Mouse (Mus musculus): ENCODE data around the gene Myb. TPM values are rescaled to one million over a fixed set of nuclear protein-coding genes. Genes with fewer than 3 reads are reported as not detected.

Gene Myb
- polyA plus RNA-seq, 1 experiment from 2014 or later, result 5.5 TPM

DNA sequence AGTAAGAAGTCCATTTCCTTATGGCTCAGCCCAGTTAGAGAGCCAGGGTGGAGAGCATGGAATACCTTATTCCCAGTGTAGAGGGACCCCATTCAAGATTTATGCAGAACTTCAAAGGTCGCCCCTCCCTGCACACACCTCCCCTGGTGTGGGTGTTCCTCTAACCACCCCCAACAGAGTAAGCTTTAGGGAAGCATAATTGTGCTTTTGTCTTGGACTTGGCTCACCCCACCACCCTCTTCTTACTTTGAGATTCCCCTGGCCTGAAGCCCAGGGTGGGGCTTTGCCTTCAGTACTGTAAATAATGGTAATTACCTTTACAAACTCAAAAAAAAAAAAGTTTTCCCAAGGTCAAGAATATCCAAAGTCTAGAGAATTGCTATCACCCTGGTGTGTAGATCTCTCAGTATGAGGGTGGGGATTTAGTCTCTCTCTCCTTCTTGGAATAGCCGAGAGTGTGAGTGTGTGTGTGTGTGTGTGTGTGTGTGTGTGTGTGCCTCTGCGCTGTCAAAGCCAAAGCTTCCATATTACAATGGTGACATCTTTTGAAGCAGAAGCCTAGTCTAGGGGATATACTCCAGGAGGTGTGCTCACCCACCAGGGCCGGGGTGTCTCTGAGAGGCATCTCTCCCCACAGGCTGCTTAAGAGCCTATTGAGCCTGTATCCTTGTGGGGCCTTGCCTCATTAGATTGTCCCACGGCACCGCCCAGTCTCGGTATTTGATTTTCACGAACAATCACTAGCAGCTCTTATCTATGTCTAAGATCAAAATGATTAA lies 69.7 kb downstream of the Myb start:
- 66% methylated on average over 8 of the region's 8 CpGs for WGBS
- no peaks in the 10 kb centered on the region for H3K27me3 ChIP-seq (replicated peaks)
- no peak overlapping the region for H3K9ac ChIP-seq
- no peaks in the 10 kb centered on the region for H3K4me1 ChIP-seq
- peak; percentile 35; the same call in 1 of the 2 replicates for ATAC-seq (ENCODE audit: insufficient read depth, low FRiP score, low read depth)
- H3K4me2 ChIP-seq, result no peak overlapping the region
- H3K27ac ChIP-seq, result no peak overlapping the region
- no peak overlapping the region for H3K4me3 ChIP-seq (replicated peaks)
- H3K36me3 ChIP-seq, result no peaks in the 10 kb centered on the region
- H3K9me3 ChIP-seq, result no peaks in the 10 kb centered on the region

- ATAC-seq (ENCODE audit: insufficient read depth, low FRiP score, low read depth), result no peak
Measured at GRCm38 (mm10) chr10:21089541-21089940, 71.2 kb downstream of the Myb start.

DNA sequence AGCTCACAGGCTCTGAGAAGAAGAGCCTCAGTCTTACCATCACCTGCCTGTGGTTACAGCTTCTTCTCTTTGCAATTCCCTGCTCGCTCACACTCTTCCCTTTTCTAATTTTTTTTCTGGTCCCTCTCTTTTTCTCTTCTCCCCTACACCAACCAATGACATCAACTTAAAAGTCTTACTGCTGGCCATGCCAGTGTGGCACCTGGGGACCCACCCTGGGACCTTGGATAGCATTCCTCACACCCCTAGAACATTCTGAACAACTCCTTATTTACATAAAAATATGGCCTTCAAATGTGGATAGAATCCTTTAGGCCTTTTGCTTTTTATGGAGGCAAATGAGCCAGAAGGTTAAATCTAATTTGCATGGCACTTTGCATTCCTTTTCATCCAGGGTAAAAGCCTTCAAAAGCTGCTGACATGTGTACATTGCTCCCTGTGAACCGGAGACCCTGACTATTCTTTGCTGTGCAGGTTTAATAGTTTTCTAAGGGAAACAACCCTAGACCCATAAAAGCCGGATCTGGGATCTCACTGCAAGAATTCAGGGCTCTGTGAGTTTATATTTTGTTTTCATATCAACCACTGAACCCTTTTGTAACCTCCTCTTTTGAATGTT lies 73.1 kb downstream of the Myb start:
- Histone ChIP-seq H3K36me3 (no peaks in the 10 kb centered on the region), H3K9me3 (no peaks in the 10 kb centered on the region), H3K27me3 (replicated peaks) (no peaks in the 10 kb centered on the region), H3K4me2 (no peak overlapping the region), H3K4me3 (replicated peaks) (no peak overlapping the region), H3K4me1 (no peaks in the 10 kb centered on the region), H3K27ac (no peak overlapping the region), H3K9ac (no peak overlapping the region)
- ATAC-seq (ENCODE audit: insufficient read depth, low FRiP score, low read depth), result no peak
- WGBS, result 72% methylated on average over 3 of the region's 3 CpGs

More at GRCm38 (mm10) chr10:21089541-21089940, 71.2 kb downstream of the Myb start:
- WGBS, result 55% methylated on average over 3 of the region's 3 CpGs
- H3K36me3 ChIP-seq, result no peaks in the 10 kb centered on the region
- H3K27me3 ChIP-seq (replicated peaks), result no peaks in the 10 kb centered on the region
- no peak overlapping the region for H3K27ac ChIP-seq
- no peak overlapping the region for H3K4me3 ChIP-seq (replicated peaks)
- H3K9ac ChIP-seq, result no peak overlapping the region
- no peak overlapping the region for H3K4me2 ChIP-seq
- no peaks in the 10 kb centered on the region for H3K9me3 ChIP-seq
- no peaks in the 10 kb centered on the region for H3K4me1 ChIP-seq

DNA sequence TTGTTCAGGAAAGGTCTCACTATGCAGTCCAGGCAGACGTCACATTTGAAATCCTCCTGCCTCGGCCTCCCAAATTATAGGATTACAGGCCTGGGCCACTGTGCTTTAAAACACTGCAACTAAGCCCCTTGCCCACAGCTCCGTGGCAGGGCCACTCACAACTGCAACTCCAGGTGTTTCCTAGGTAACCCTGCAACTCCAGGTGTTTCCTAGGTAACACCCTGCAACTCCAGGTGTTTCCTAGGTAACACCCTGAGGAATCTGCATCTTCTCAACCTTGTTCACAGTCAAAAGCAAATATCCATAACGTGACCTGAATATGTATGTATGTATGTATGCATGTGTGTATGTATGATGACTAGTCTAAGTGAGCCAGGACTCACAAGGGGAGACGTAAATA lies 75.7 kb downstream of the Myb start:
- no peaks in the 10 kb centered on the region for H3K36me3 ChIP-seq
- H3K27me3 ChIP-seq (replicated peaks), result no peaks in the 10 kb centered on the region
- no peak for ATAC-seq (ENCODE audit: insufficient read depth, low FRiP score, low read depth)
- WGBS, result 81% methylated on average over 5 of the region's 5 CpGs
- H3K27ac ChIP-seq, result no peak overlapping the region
- H3K4me1 ChIP-seq, result no peaks in the 10 kb centered on the region
- H3K9me3 ChIP-seq, result no peaks in the 10 kb centered on the region
- H3K9ac ChIP-seq, result no peak overlapping the region
- H3K4me3 ChIP-seq (replicated peaks), result no peak overlapping the region
- H3K4me2 ChIP-seq, result no peak overlapping the region

GRCm38 (mm10) chr10:21083391-21083918 lies 77.3 kb downstream of the Myb start:
- Histone ChIP-seq H3K27ac (no peak overlapping the region), H3K27me3 (replicated peaks) (no peaks in the 10 kb centered on the region), H3K4me1 (no peaks in the 10 kb centered on the region), H3K4me2 (no peak overlapping the region), H3K36me3 (no peaks in the 10 kb centered on the region), H3K9ac (no peak overlapping the region), H3K4me3 (replicated peaks) (no peak overlapping the region), H3K9me3 (no peaks in the 10 kb centered on the region)
- 61% methylated on average over 8 of the region's 8 CpGs for WGBS
- ATAC-seq (ENCODE audit: insufficient read depth, low FRiP score, low read depth), result no peak

DNA sequence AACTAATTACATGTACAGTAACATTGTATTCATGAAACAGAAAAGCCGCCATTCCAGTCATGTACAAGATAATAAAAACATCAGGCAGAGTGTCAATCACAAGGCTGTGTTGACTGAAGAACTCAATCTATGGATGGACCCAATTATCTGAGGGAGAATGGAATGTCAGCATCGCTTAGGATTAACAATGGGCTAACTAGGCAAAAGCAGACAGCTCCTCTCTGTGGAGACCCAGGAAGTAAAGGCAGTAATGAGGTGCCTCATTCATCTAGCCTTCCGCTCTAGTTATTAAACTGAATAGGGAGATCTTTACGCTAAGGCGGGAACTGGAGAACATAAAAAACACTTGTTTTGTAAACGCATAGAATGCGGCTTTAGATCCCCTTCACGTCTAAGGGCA lies 78.3 kb downstream of the Myb start:
- Histone ChIP-seq H3K27me3 (replicated peaks) (no peaks in the 10 kb centered on the region), H3K27ac (no peak overlapping the region), H3K9me3 (no peaks in the 10 kb centered on the region), H3K36me3 (no peaks in the 10 kb centered on the region), H3K9ac (no peak overlapping the region), H3K4me3 (replicated peaks) (no peak overlapping the region), H3K4me2 (no peak overlapping the region), H3K4me1 (no peaks in the 10 kb centered on the region)
- WGBS, result 83% methylated on average over 8 of the region's 8 CpGs
- no peak for ATAC-seq (ENCODE audit: insufficient read depth, low FRiP score, low read depth)

GRCm38 (mm10) chr10:21077151-21077719 lies 83.5 kb downstream of the Myb start:
- Histone ChIP-seq H3K27ac (no peak overlapping the region), H3K4me3 (replicated peaks) (no peak overlapping the region), H3K9me3 (no peaks in the 10 kb centered on the region), H3K4me1 (no peaks in the 10 kb centered on the region), H3K27me3 (replicated peaks) (no peaks in the 10 kb centered on the region), H3K36me3 (no peaks in the 10 kb centered on the region), H3K9ac (no peak overlapping the region), H3K4me2 (no peak overlapping the region)
- WGBS, result 62% methylated on average over 14 of the region's 14 CpGs
- no peak for ATAC-seq (ENCODE audit: insufficient read depth, low FRiP score, low read depth)

DNA sequence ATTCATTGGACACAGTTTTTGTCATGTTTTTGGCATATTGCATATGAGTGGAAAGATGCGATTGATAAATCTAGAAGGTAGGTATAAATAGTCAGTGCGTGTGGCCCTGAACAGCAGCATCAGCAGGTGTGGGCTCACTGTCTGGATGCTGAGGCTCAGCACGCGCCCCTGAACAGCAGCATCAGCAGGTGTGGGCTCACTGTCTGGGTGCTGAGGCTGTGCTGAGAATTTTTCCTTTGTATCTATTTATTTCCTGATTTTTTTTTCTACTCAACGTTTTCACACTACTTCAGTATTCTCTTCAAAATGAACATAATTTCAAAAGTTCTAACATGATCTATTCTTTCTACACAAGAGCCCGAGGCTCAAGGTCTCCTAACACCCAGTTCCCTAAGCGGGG lies 84.1 kb downstream of the Myb start:
- Histone ChIP-seq H3K27me3 (replicated peaks) (no peaks in the 10 kb centered on the region), H3K4me2 (no peak overlapping the region), H3K4me1 (no peaks in the 10 kb centered on the region), H3K27ac (no peak overlapping the region), H3K9me3 (no peaks in the 10 kb centered on the region), H3K36me3 (no peaks in the 10 kb centered on the region), H3K9ac (no peak overlapping the region), H3K4me3 (replicated peaks) (no peak overlapping the region)
- WGBS, result 82% methylated on average over 7 of the region's 7 CpGs
- no peak for ATAC-seq (ENCODE audit: insufficient read depth, low FRiP score, low read depth)

DNA sequence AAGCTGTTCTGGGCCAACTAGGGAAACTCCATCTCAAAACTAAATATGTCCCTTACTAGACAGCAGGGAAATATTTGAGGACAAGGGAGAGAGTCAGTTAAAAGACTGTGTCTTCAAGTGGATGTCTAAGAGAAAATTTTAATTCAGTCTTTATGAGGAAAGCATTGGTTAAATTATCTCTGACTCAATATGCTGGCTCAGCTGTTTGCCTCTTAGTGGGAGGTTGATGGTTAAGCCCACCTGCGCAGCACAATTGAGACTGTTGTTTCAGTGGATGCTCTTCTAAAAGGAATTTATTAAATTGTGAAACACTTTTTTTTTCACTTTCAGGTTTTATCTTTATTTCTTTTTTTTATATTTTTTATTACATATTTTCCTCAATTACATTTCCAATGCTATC lies 84.6 kb downstream of the Myb start:
- Histone ChIP-seq H3K4me2 (no peak overlapping the region), H3K9me3 (no peaks in the 10 kb centered on the region), H3K4me1 (no peaks in the 10 kb centered on the region), H3K36me3 (no peaks in the 10 kb centered on the region), H3K27ac (no peak overlapping the region), H3K27me3 (replicated peaks) (no peaks in the 10 kb centered on the region), H3K9ac (no peak overlapping the region), H3K4me3 (replicated peaks) (no peak overlapping the region)
- no peak for ATAC-seq (ENCODE audit: insufficient read depth, low FRiP score, low read depth)
- 92% methylated on average over 1 of the region's 1 CpGs for WGBS

Other genes starting within 250 kb of the Myb start
- 7.8 and 8.1 TPM in 2 replicates for gene Ahi1, start 208.4 kb downstream of the Myb start, polyA plus RNA-seq (2015; fragmentation: Nextera tagmentation; extraction: Ambion mirVana)
- 75.4 and 88.1 TPM in 2 replicates for gene Hbs1l, start 135.0 kb upstream of the Myb start, polyA plus RNA-seq (2015; fragmentation: Nextera tagmentation; extraction: Ambion mirVana)
- gene Aldh8a1, start 216.3 kb upstream of the Myb start, polyA plus RNA-seq (2015; fragmentation: Nextera tagmentation; extraction: Ambion mirVana), result 0.75 and 2.1 TPM in 2 replicates

Data from stomach, embryonic 15.5 days (tissue).